Comparison of ENCODE assay signal across 8 mouse cellular contexts in genomic region chr7:35214442-35215222, GRCm38 (mm10). TPM values are rescaled to one million over a fixed set of nuclear protein-coding genes. Genes with fewer than 3 reads are reported as not detected.
DNase-seq lines count a peak whose midpoint lies in the region; ATAC-seq and TF ChIP-seq lines count a peak whose summit lies in the region.

No protein-coding gene starts in this region.

- 2% methylated on average over 77 of the region's 79 CpGs for WGBS in spleen, adult 2 months
- WGBS in hindbrain, embryonic 11.5 days: 2% methylated on average over 16 of the region's 79 CpGs
- under 1% methylated on average over 51 of the region's 79 CpGs for WGBS in midbrain, embryonic 11.5 days

- H3K27me3 ChIP-seq in spleen, adult 2 months (ENCODE audit: control insufficient read depth, insufficient read depth, low read length): peaks cover 7% of the 10 kb centered on the region
- no peaks in the 10 kb centered on the region for H3K27me3 ChIP-seq in hindbrain, embryonic 11.5 days (ENCODE audit: control insufficient read depth, insufficient read depth, low read length)
- no peaks in the 10 kb centered on the region; the same call in 1 of the 2 replicates for H3K27me3 ChIP-seq in midbrain, embryonic 11.5 days (ENCODE audit: control insufficient read depth, insufficient read depth, low read length)

- H3K4me3 ChIP-seq in spleen, adult 2 months (ENCODE audit: extremely low read depth, insufficient read depth, insufficient read length): peak overlapping the region; percentile 8; the same call in 1 of the 2 replicates
- peak overlapping the region; percentile 88 for H3K4me3 ChIP-seq in hindbrain, embryonic 11.5 days (ENCODE audit: low read depth, low read length)
- peak overlapping the region; percentile 89 for H3K4me3 ChIP-seq in midbrain, embryonic 11.5 days (ENCODE audit: low read depth, low read length)

- no peak overlapping the region for H3K27ac ChIP-seq in spleen, adult 2 months (ENCODE audit: insufficient read depth, low read length)
- H3K27ac ChIP-seq in hindbrain, embryonic 11.5 days (ENCODE audit: low read depth, low read length): peak overlapping the region; percentile 90
- H3K27ac ChIP-seq in midbrain, embryonic 11.5 days (ENCODE audit: low read depth, low read length): peak overlapping the region; percentile 78

- TF ChIP-seq POLR2A in spleen, adult 2 months (IDR thresholded peaks at IDR 0.05; ENCODE audit: low read depth, low read length): no peak

- DNase-seq in cerebellum, adult 11 months: no peak
- DNase-seq in spleen, adult 2 months (ENCODE audit: low read depth in 1 of 2, low spot score in 2 of 2): no peak
- no peak for DNase-seq in spleen, adult 18-20 months
- peak; percentile 72 for DNase-seq in hindbrain, embryonic 11.5 days (ENCODE audit: low spot score)
- peak; percentile 93 for DNase-seq in midbrain, embryonic 11.5 days (ENCODE audit: low spot score, missing footprints)
- DNase-seq in natural killer cell, adult 2 months (ENCODE audit: low spot score in 2 of 2): no peak
- DNase-seq in spleen, adult 12 weeks (ENCODE audit: low spot score): no peak

- peak overlapping the region; percentile 53 for H3K4me2 ChIP-seq in hindbrain, embryonic 11.5 days (replicated peaks; ENCODE audit: low read depth, low read length)
- H3K4me2 ChIP-seq in midbrain, embryonic 11.5 days: peak overlapping the region; percentile 69

- H3K9ac ChIP-seq in hindbrain, embryonic 11.5 days (ENCODE audit: low read depth, low read length): peak overlapping the region; percentile 98
- H3K9ac ChIP-seq in midbrain, embryonic 11.5 days (ENCODE audit: low read length): peak overlapping the region; percentile 97

- no peaks in the 10 kb centered on the region for H3K4me1 ChIP-seq in spleen, adult 2 months (ENCODE audit: control insufficient read depth, insufficient read depth, insufficient read length)
- peaks cover 2% of the 10 kb centered on the region; the same call in 1 of the 2 replicates for H3K4me1 ChIP-seq in hindbrain, embryonic 11.5 days (replicated peaks; ENCODE audit: control insufficient read depth, insufficient read depth, low read length)
- peaks cover 12% of the 10 kb centered on the region for H3K4me1 ChIP-seq in midbrain, embryonic 11.5 days (ENCODE audit: control insufficient read depth, insufficient read depth, low read length)

- H3K36me3 ChIP-seq in spleen, adult 2 months (ENCODE audit: control insufficient read depth, insufficient read depth, low read length): no peaks in the 10 kb centered on the region
- 0 out of 2 replicates have a peak, but pooled peaks cover 2% of the 10 kb centered on the region for H3K36me3 ChIP-seq in hindbrain, embryonic 11.5 days (ENCODE audit: control insufficient read depth, insufficient read depth, low read length)
- H3K36me3 ChIP-seq in midbrain, embryonic 11.5 days (ENCODE audit: control insufficient read depth, insufficient read depth, low read length): peaks cover 17% of the 10 kb centered on the region

- no peak for TF ChIP-seq CTCF in spleen, adult 2 months (IDR thresholded peaks at IDR 0.05; ENCODE audit: extremely low read depth, insufficient read depth, insufficient read length, insufficient replicate concordance)

- no peaks in the 10 kb centered on the region for H3K9me3 ChIP-seq in hindbrain, embryonic 11.5 days (ENCODE audit: control insufficient read depth, low read length)
- no peaks in the 10 kb centered on the region for H3K9me3 ChIP-seq in midbrain, embryonic 11.5 days (ENCODE audit: control insufficient read depth, low read length)

- peak; percentile 37 for ATAC-seq in cerebellum, adult (ENCODE audit: insufficient number of reproducible peaks, low FRiP score, low TSS enrichment)
- peak; percentile 68 for ATAC-seq in hindbrain, embryonic 11.5 days (ENCODE audit: low FRiP score)
- ATAC-seq in midbrain, embryonic 11.5 days (ENCODE audit: low FRiP score): peak; percentile 67

RNA-seq across cellular contexts. Expression of gene Lrp3, which starts 0.7 kb away (rescaled TPM):
- polyA plus RNA-seq in spleen, adult 2 months (2012; rRNA removed): 3.1 and 3.6 TPM in 2 replicates
- polyA plus RNA-seq in hindbrain, embryonic 11.5 days (2014; fragmentation: Nextera tagmentation; extraction: Ambion mirVana): 14.8 and 17.5 TPM in 2 replicates
- polyA plus RNA-seq in midbrain, embryonic 11.5 days (2014; fragmentation: Nextera tagmentation; extraction: Ambion mirVana): 15.2 and 17.3 TPM in 2 replicates

RNA-seq across cellular contexts. Expression of gene Slc7a10, which starts 28.4 kb away (rescaled TPM):
- polyA plus RNA-seq in spleen, adult 2 months (2012; rRNA removed): 1.3 and 1.5 TPM in 2 replicates
- polyA plus RNA-seq in hindbrain, embryonic 11.5 days (2014; fragmentation: Nextera tagmentation; extraction: Ambion mirVana): 0.73 and 1.0 TPM in 2 replicates
- 0.31 and 0.66 TPM in 2 replicates for polyA plus RNA-seq in midbrain, embryonic 11.5 days (2014; fragmentation: Nextera tagmentation; extraction: Ambion mirVana)

Comparison
In these comparisons a context has a peak if more than half of its experiments do, and no peak if none do; other contexts are left out.
1. DNase-seq: peak in hindbrain, embryonic 11.5 days (single experiment) and midbrain, embryonic 11.5 days (single experiment); none in cerebellum, adult 11 months (single experiment), spleen, adult 2 months (0 of 2), spleen, adult 18-20 months (0 of 2), natural killer cell, adult 2 months (0 of 2) and spleen, adult 12 weeks (single experiment).
2. H3K4me3 ChIP-seq: peak in every context shown above with its lines; median percentile 89 in midbrain, embryonic 11.5 days; 88 in hindbrain, embryonic 11.5 days; 8 in spleen, adult 2 months.
3. Peak in every context shown above with its lines, with median percentiles within 50 percentile points of each other: ATAC-seq.